Mouse (Mus musculus) thymus, adult 2 months (tissue): Measurements from ENCODE around the gene Selenbp1.
"Not testable (repeated sequence)": the region's sequence is repeated elsewhere in the genome, so short reads cannot be mapped to it uniquely, and the experiment has no call there.

Source experiments
- CTCF ChIP-seq: fragments of 200-500 bp; IDR thresholded peaks from 2 replicates; pipeline ENCODE4 v1.5.1; 2012; ENCODE audit warnings: mild to moderate bottlenecking, control low read depth, low read length, moderate library complexity, borderline replicate concordance; ENCODE audit not compliant: control insufficient read depth, poor library complexity, insufficient read depth; ENCODE audit errors: extremely low read depth
- POLR2A ChIP-seq: fragments of 200-500 bp; IDR thresholded peaks from 2 replicates; pipeline ENCODE4 v1.6.1; 2012; ENCODE audit warnings: mild to moderate bottlenecking, low read length, control low read depth, moderate library complexity; ENCODE audit not compliant: control insufficient read depth, poor library complexity, insufficient read depth; ENCODE audit errors: extremely low read depth

DNA sequence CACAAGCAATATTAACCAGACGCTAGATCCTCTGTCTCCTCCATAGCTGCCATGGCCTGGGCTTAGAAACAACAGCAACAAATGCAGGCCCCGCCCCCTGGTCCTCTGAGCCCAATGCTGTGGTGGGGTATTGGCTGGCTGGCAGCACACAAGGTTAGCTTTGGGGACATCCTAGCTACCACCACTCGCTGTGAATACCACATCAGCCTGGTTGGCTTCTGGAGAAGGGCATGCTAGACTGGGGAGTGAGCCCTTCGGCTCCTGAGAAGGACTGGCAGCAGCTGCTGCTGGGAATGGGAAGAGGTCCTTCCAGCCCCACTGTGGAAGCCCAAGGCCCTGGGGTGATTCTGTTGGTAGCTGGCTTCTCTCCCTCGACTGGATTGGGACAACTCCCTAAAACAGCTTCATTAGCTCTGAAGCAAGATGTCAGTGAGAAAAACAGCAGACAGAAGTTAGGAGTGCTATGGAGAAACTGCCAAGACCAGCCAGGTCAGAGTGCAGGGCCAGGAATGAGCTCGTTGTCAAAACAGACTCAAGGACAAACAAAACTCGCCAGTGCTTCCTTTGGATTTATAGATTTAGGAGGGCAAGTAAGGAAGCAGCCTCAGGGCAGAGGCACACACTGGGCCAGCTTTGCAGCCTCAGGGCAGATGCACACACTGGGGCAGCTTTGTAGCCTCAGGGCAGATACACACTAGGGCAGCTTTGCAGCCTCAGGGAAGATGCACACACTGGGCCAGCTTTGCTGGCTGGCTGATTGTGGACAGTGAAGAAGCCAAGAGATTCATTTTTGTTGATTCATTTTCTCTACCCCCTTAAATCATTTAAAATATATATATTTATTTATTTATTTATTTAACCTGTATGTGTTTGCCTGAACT lies 2.2 kb upstream of the Selenbp1 start:
- TF ChIP-seq CTCF, POLR2A: not testable (repeated sequence)
